Mouse (Mus musculus) cortical plate, adult 2 months (tissue): Measurements from ENCODE around the gene Slc2a5. TPM values are rescaled to one million over a fixed set of nuclear protein-coding genes. Genes with fewer than 3 reads are reported as not detected.

Source experiments
- H3K27ac ChIP-seq: fragments of 200-500 bp; 2 replicates; pipeline ENCODE4 v1.5.1; 2012; ENCODE audit warnings: low read length, control low read depth, inconsistent platforms; ENCODE audit not compliant: insufficient read depth
- H3K4me1 ChIP-seq: fragments of 200-500 bp; 2 replicates; pipeline ENCODE4 v1.6.1; 2011; ENCODE audit warnings: low read length; ENCODE audit not compliant: control insufficient read depth, insufficient read depth
- H3K4me3 ChIP-seq: fragments of 200-500 bp; 2 replicates; pipeline ENCODE4 v1.5.1; 2011; ENCODE audit warnings: mild to moderate bottlenecking, low read length, control low read depth; ENCODE audit not compliant: insufficient read depth
- CTCF ChIP-seq: fragments of 200-500 bp; IDR thresholded peaks from 2 replicates; pipeline ENCODE4 v1.5.1; 2011; ENCODE audit warnings: mild to moderate bottlenecking, control low read depth, low read length; ENCODE audit not compliant: insufficient read depth; ENCODE audit errors: extremely low read depth
- POLR2A ChIP-seq: fragments of 200-500 bp; IDR thresholded peaks from 2 replicates; pipeline ENCODE4 v1.6.1; 2011; ENCODE audit warnings: mild to moderate bottlenecking, low read length, control low read depth; ENCODE audit not compliant: insufficient read depth; ENCODE audit errors: extremely low read depth
- polyA plus RNA-seq: library from polyadenylated mRNA; depleted of rRNA; stranded (reverse); fragments of >200 nt; gene quantifications from 2 replicates; pipeline ENCODE4 v1.2.3, GENCODE M21; 2012; rRNA removed

The Slc2a5 gene
- polyA plus RNA-seq, 1 experiment, result 9.3 TPM

DNA sequence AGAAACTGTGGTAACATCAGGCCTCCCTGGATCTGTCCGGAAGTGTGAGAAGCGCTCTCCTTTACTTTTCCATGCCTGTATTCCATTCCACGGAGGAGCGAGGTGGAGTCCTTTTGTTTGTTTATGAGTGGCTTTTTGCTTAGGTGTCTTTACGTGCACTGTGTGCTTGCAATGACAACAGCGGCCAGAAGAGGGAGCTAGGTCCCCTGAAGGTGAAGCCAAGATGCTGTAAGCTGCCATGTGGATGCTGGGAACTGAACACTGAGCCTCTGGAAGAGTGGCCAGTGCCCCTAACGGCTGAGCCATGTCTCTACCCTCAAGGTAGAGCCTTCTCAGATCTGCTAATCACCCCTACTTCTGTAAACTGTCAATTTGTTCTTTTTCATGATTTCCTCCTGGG is 62.2 kb downstream of the Slc2a5 start:
- TF ChIP-seq CTCF (0 out of 2 replicates have a peak, but pooled peaks have one; percentile 4), POLR2A (no peak)
- no peaks in the 10 kb centered on the region for H3K4me1 ChIP-seq
- H3K27ac ChIP-seq, result no peak overlapping the region
- H3K4me3 ChIP-seq, result no peak overlapping the region

DNA sequence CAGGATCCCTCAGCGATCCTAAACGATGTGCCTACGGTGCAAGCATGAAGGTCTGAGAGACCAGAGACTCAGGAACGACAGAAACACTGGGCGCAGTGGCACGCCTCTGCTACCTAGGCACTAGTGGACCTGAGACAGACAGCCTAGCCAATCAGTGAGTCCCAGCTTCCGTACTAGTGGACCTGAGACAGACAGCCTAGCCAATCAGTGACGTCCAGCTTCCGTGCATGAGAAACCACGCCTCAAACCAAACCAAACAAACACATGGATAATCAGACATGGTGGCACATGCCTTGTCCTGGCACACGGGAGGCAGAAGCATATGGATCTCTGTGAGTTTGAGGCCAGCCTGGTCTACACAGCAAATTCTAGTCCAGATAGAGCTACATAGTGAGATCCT is 69.2 kb downstream of the Slc2a5 start:
- no peak overlapping the region for H3K27ac ChIP-seq
- H3K4me1 ChIP-seq, result no peaks in the 10 kb centered on the region
- TF ChIP-seq POLR2A (no peak), CTCF (no peak)
- no peak overlapping the region for H3K4me3 ChIP-seq

DNA sequence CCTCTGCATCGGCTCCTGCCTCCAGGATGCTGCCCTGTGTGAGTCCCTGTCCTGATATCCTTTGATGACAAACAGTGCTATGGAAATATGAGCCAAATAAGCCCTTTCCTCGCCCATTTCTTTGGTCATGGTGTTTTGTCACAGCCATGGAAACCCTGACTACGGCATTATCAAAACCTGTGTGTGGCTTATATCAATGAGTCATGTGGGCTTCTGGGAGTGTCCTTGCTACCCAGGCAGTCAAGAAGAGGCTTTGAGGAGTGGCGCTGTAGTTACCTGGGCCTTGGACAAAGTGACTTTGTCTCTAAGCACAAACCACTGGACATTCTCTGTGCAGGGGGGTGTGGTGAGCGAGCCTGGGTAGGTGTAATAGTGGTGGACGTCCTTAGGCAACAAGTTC is 73.1 kb downstream of the Slc2a5 start:
- no peaks in the 10 kb centered on the region for H3K4me1 ChIP-seq
- TF ChIP-seq POLR2A (no peak), CTCF (no peak)
- H3K4me3 ChIP-seq, result no peak overlapping the region

More for the DNA sequence above, 73.1 kb downstream of the Slc2a5 start:
- no peak overlapping the region for H3K27ac ChIP-seq

Other genes with a start within 250 kb of the Slc2a5 start
- gene Spsb1, start 164.2 kb upstream of the Slc2a5 start, polyA plus RNA-seq, result 18.3 and 20.0 TPM in 2 replicates
- 5.7 TPM in 2 replicates for gene H6pd, start 110.3 kb upstream of the Slc2a5 start, polyA plus RNA-seq
- gene Gpr157, start 31.9 kb upstream of the Slc2a5 start, polyA plus RNA-seq, result 1.9 and 2.0 TPM in 2 replicates
- gene Slc2a7, start 29.7 kb downstream of the Slc2a5 start, polyA plus RNA-seq, result not detected in 2 replicates
- not detected in 2 replicates for gene Car6, start 82.0 kb downstream of the Slc2a5 start, polyA plus RNA-seq
- gene Eno1, start 117.4 kb downstream of the Slc2a5 start, polyA plus RNA-seq, result 902 and 906 TPM in 2 replicates
- 44.2 and 50.5 TPM in 2 replicates for gene Rere, start 162.4 kb downstream of the Slc2a5 start, polyA plus RNA-seq